Mouse (Mus musculus): ENCODE results near the gene Kcnj8. TPM values are rescaled to one million over a fixed set of nuclear protein-coding genes. Genes with fewer than 3 reads are reported as not detected.
A peak's percentile ranks its signal among the peaks of the same experiment; 100 is the strongest.

Kcnj8 gene
- polyA plus RNA-seq, 1 experiment from 2014 or later = 3.4 TPM

DNA sequence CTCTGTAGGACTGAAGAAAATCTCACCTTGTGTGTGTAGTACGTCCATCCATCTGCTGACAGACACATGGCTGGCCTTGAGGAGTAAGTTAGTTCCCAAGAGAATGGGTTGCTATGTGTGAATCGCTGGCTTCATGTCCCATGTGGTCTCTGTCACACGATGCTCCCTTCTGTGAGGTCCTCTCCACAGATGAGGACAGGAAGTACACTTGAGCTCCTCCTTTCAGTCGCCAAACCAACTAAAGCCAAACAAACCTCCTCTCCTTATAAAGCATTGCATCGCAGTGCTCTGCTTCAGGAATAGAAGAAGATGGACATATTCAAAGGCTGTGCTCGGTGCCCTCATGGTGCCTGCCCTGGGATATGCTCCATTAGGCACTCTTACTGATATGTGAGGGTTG lies 6.4 kb upstream of the Kcnj8 start:
- Histone ChIP-seq H3K27ac (ENCODE audit: low read depth, low read length) (no peak overlapping the region), H3K4me3 (ENCODE audit: low read depth, low read length) (no peak overlapping the region), H3K9ac (ENCODE audit: low read length) (no peak overlapping the region), H3K27me3 (ENCODE audit: control insufficient read depth, insufficient read depth, low read length) (no peaks in the 10 kb centered on the region), H3K9me3 (ENCODE audit: control insufficient read depth, low read length) (no peaks in the 10 kb centered on the region), H3K4me2 (ENCODE audit: low read depth) (no peak overlapping the region), H3K36me3 (ENCODE audit: control insufficient read depth, insufficient read depth, low read length) (no peaks in the 10 kb centered on the region), H3K4me1 (ENCODE audit: control insufficient read depth, insufficient read depth, low read length) (no peaks in the 10 kb centered on the region)
- 83% methylated on average over 6 of the region's 6 CpGs for WGBS
- ATAC-seq (ENCODE audit: insufficient read depth, low FRiP score, low TSS enrichment) (no peak), DNase-seq (ENCODE audit: low spot score) (no peak)

DNA sequence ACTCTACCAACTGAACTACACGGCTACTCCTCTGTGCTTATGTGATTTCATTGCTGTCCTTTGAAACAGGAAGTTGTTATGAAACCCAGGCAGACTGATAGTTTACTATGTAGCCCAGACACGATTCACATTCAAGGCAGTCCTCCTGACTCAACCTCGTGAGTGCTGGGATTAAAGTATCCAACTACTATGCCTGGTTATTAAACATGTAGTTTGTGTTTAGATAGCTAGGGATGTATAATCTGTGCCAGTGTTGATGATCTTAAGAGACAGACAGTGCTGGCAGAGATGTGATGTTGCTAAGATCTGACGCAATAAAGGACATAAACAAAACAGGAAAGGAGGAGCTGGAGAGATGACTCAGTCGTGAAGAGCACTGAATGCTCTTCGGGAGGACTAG lies 1.5 kb upstream of the Kcnj8 start:
- Histone ChIP-seq H3K4me1 (ENCODE audit: control insufficient read depth, insufficient read depth, low read length) (peaks cover 3% of the 10 kb centered on the region; the same call in 1 of the 2 replicates), H3K9ac (ENCODE audit: low read length) (no peak overlapping the region), H3K9me3 (ENCODE audit: control insufficient read depth, low read length) (no peaks in the 10 kb centered on the region), H3K36me3 (ENCODE audit: control insufficient read depth, insufficient read depth, low read length) (no peaks in the 10 kb centered on the region), H3K4me2 (ENCODE audit: low read depth) (no peak overlapping the region), H3K4me3 (ENCODE audit: low read depth, low read length) (no peak overlapping the region), H3K27me3 (ENCODE audit: control insufficient read depth, insufficient read depth, low read length) (peaks cover 31% of the 10 kb centered on the region), H3K27ac (ENCODE audit: low read depth, low read length) (no peak overlapping the region)
- ATAC-seq (ENCODE audit: insufficient read depth, low FRiP score, low TSS enrichment) (no peak), DNase-seq (ENCODE audit: low spot score) (no peak)
- WGBS = 68% methylated on average over 6 of the region's 6 CpGs

DNA sequence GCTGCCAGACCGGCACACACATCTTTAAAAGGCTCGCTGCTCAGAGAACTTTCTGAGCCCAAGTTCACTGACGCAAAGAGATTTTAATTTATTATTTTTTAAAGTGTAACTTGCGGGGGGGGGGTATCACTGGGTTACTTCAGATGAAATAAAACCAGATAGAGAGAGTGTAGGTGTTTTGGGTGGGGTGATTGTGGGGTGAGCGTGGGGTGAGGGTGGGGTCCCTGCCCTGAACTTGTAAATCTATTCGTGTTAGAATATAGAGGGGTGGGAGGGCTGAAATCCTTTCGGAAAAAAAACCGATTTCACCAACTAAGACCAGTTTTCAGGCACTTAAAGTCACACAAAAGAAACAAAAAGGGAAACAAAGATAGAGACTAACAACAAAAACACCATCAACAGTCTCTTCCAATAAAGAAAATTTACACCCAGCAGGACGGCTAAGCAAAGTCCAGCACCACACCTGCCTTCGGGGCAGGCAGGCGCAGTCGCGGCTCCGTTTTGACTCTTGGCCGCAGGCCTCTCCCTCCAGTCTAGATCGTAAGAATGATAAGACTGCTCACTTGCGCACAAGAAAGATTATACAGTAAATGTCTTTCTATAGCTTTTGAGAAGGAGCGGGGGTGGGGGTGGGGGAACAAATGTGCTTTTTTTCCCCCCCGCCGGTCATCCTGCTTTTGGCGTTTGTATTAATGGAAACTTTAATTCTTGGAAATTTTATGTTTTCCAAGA lies 381 bp upstream of the Kcnj8 start:
- H3K36me3 ChIP-seq (ENCODE audit: control insufficient read depth, insufficient read depth, low read length) = no peaks in the 10 kb centered on the region
- WGBS = 4% methylated on average over 21 of the region's 21 CpGs
- no peaks in the 10 kb centered on the region for H3K9me3 ChIP-seq (ENCODE audit: control insufficient read depth, low read length)
- 0 out of 2 replicates have a peak, but pooled peaks have one; percentile 29 for ATAC-seq (ENCODE audit: insufficient read depth, low FRiP score, low TSS enrichment)
- H3K9ac ChIP-seq (ENCODE audit: low read length) = peak overlapping the region; percentile 18; the same call in 1 of the 2 replicates
- peaks cover 31% of the 10 kb centered on the region for H3K27me3 ChIP-seq (ENCODE audit: control insufficient read depth, insufficient read depth, low read length)
- peak overlapping the region; percentile 94 for H3K4me2 ChIP-seq (ENCODE audit: low read depth)
- H3K4me1 ChIP-seq (ENCODE audit: control insufficient read depth, insufficient read depth, low read length) = peaks cover 3% of the 10 kb centered on the region; the same call in 1 of the 2 replicates
- peak; percentile 20 for DNase-seq (ENCODE audit: low spot score)
- peak overlapping the region; percentile 43 for H3K4me3 ChIP-seq (ENCODE audit: low read depth, low read length)
- H3K27ac ChIP-seq (ENCODE audit: low read depth, low read length) = no peak overlapping the region

DNA sequence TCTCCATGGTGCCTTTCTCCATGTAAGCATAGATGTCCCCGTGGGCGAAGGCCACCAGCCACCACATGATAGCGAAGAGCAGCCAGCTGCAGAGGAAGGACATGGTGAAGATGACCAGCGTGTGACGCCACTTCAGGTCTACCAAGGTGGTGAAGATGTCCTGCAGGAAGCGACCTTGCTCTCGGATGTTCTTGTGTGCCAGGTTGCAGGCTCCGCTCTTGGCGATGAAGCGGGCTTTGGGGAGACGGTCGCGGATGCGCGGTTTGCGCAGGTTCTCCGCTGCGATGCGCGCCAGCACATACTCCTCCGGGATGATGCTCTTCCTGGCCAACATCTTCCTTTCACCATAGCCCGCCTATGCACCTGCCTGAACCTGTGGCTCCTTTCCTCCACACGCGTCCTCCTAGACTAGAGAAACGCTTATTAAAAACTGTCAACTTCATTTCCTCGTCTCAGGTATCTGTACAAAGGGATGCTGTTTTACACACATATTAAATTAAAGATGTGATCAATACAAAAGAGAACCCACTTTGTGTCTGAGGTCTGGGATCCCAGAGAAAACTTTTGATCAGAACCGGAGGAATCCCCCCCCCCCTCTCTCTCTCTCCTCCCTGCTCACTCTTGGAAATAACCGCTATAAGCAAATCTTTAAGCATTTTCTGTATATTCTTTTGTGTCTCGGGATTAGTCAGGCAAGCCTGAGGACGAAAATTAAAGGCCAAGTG lies 1.2 kb downstream of the Kcnj8 start:
- Histone ChIP-seq H3K27ac (ENCODE audit: low read depth, low read length) (no peak overlapping the region), H3K27me3 (ENCODE audit: control insufficient read depth, insufficient read depth, low read length) (peaks cover 31% of the 10 kb centered on the region), H3K9me3 (ENCODE audit: control insufficient read depth, low read length) (no peaks in the 10 kb centered on the region), H3K4me1 (ENCODE audit: control insufficient read depth, insufficient read depth, low read length) (peaks cover 3% of the 10 kb centered on the region; the same call in 1 of the 2 replicates), H3K4me3 (ENCODE audit: low read depth, low read length) (peak overlapping the region; percentile 1; the same call in 1 of the 2 replicates), H3K4me2 (ENCODE audit: low read depth) (peak overlapping the region; percentile 22), H3K36me3 (ENCODE audit: control insufficient read depth, insufficient read depth, low read length) (no peaks in the 10 kb centered on the region), H3K9ac (ENCODE audit: low read length) (no peak overlapping the region)
- DNase-seq (ENCODE audit: low spot score) = peak; percentile 52
- WGBS = 9% methylated on average over 30 of the region's 30 CpGs
- no peak for ATAC-seq (ENCODE audit: insufficient read depth, low FRiP score, low TSS enrichment)

DNA sequence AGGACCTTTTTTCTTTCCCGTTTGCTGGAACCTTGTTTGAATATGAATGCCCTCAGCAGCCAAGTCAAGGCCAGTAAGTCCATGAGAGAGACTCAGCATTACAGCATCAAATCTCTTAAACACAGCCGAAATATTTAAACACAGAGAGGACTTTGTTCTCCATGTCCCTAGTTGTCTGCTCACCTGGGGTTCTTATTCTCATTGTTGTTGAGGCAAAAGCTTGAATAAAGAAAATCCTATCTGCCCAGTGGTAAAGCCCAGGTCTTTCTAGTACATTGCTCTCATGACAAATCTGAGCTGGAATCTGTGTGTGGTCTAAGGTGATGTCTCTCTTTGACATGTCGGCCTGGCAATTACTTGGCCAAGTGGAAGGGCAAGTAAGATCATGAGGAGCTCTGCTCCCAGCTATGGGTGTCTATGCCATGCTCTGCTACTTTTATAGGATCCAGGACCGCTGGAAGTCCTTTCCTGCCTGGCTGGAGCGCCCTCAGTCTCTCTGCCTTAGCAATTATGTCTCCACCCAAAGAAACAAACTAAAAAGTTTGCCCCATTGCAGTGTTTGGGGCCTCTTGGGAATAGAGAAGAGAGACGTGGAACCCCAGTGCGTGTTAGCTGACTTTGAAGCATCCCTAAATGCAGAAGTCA lies 2.6 kb downstream of the Kcnj8 start:
- H3K36me3 ChIP-seq (ENCODE audit: control insufficient read depth, insufficient read depth, low read length) = no peaks in the 10 kb centered on the region
- H3K9me3 ChIP-seq (ENCODE audit: control insufficient read depth, low read length) = no peaks in the 10 kb centered on the region
- H3K4me2 ChIP-seq (ENCODE audit: low read depth) = no peak overlapping the region
- peaks cover 31% of the 10 kb centered on the region for H3K27me3 ChIP-seq (ENCODE audit: control insufficient read depth, insufficient read depth, low read length)
- H3K4me1 ChIP-seq (ENCODE audit: control insufficient read depth, insufficient read depth, low read length) = peaks cover 3% of the 10 kb centered on the region; the same call in 1 of the 2 replicates
- no peak overlapping the region for H3K27ac ChIP-seq (ENCODE audit: low read depth, low read length)
- 48% methylated on average over 7 of the region's 7 CpGs for WGBS
- H3K9ac ChIP-seq (ENCODE audit: low read length) = no peak overlapping the region
- ATAC-seq (ENCODE audit: insufficient read depth, low FRiP score, low TSS enrichment) (no peak), DNase-seq (ENCODE audit: low spot score) (no peak)
- no peak overlapping the region for H3K4me3 ChIP-seq (ENCODE audit: low read depth, low read length)

DNA sequence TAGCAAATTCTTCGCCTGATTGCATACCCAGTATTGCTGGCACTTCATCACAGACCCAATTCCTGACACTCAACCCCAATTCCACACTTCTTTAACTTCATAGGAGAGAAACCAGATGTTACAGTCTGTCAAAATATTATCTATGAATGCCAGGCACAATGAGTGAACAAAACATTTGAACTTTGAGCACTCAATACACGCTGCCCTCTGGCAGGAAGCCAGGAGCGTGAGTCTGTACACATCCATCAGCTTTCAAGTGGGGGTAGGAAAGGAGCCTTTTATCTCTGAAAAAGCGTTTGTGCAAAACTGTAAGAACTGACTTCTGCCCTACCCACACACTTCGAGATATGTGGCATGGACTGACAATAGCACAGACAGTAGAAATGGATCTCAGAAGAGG lies 4.0 kb downstream of the Kcnj8 start:
- 57% methylated on average over 5 of the region's 5 CpGs for WGBS
- ATAC-seq (ENCODE audit: insufficient read depth, low FRiP score, low TSS enrichment) = no peak
- no peak overlapping the region for H3K9ac ChIP-seq (ENCODE audit: low read length)
- no peak overlapping the region for H3K4me3 ChIP-seq (ENCODE audit: low read depth, low read length)
- H3K27me3 ChIP-seq (ENCODE audit: control insufficient read depth, insufficient read depth, low read length) = peaks cover 30% of the 10 kb centered on the region
- no peaks in the 10 kb centered on the region for H3K9me3 ChIP-seq (ENCODE audit: control insufficient read depth, low read length)
- H3K4me2 ChIP-seq (ENCODE audit: low read depth) = no peak overlapping the region
- H3K4me1 ChIP-seq (ENCODE audit: control insufficient read depth, insufficient read depth, low read length) = peaks cover 3% of the 10 kb centered on the region; the same call in 1 of the 2 replicates
- no peak overlapping the region for H3K27ac ChIP-seq (ENCODE audit: low read depth, low read length)
- peak; percentile 30 for DNase-seq (ENCODE audit: low spot score)
- no peaks in the 10 kb centered on the region for H3K36me3 ChIP-seq (ENCODE audit: control insufficient read depth, insufficient read depth, low read length)

DNA sequence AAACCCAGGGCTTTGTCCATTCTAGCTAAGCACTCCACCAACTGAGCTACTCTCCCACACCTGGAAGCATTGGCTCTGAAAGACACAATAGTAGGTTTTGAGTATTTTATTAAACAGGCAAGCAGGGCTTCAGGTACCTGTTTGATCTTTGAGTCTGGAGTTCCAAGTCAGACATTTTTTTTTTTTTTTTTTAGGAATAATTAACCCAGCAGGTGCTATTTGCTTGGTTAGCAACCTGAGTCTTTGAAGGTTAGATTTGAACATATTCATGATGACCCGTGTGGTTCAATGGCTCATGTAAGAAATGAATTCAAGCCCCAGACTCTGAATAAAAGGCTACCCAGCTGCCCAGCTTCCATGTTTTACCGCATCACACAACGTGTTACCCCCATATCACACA lies 6.7 kb downstream of the Kcnj8 start:
- Histone ChIP-seq H3K4me1 (ENCODE audit: control insufficient read depth, insufficient read depth, low read length) (no peaks in the 10 kb centered on the region), H3K36me3 (ENCODE audit: control insufficient read depth, insufficient read depth, low read length) (no peaks in the 10 kb centered on the region), H3K9me3 (ENCODE audit: control insufficient read depth, low read length) (no peaks in the 10 kb centered on the region), H3K27me3 (ENCODE audit: control insufficient read depth, insufficient read depth, low read length) (peaks cover 9% of the 10 kb centered on the region), H3K9ac (ENCODE audit: low read length) (no peak overlapping the region), H3K4me3 (ENCODE audit: low read depth, low read length) (no peak overlapping the region), H3K27ac (ENCODE audit: low read depth, low read length) (no peak overlapping the region), H3K4me2 (ENCODE audit: low read depth) (no peak overlapping the region)
- 96% methylated on average over 3 of the region's 3 CpGs for WGBS
- DNase-seq (ENCODE audit: low spot score) (no peak), ATAC-seq (ENCODE audit: insufficient read depth, low FRiP score, low TSS enrichment) (no peak)

DNA sequence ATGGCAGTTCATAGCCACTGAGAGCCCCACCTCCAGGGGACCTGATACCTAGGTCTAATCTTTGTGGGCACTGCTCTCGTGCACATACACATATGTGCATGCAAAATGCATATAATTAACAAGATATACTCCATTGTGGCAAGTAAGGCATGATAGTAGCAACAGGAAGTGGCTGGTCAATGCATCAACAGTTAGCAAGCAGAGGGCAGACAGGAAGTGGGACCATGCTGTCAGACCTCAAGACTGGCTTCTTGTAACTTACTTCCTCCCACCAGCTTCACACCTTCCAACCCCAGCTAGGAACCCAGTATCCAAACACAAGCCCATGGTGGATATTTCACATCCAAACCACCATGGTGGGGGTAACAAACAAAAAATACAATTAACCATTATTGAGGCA lies 10.3 kb downstream of the Kcnj8 start:
- Histone ChIP-seq H3K27me3 (ENCODE audit: control insufficient read depth, insufficient read depth, low read length) (no peaks in the 10 kb centered on the region), H3K9me3 (ENCODE audit: control insufficient read depth, low read length) (no peaks in the 10 kb centered on the region), H3K9ac (ENCODE audit: low read length) (no peak overlapping the region), H3K36me3 (ENCODE audit: control insufficient read depth, insufficient read depth, low read length) (no peaks in the 10 kb centered on the region), H3K4me3 (ENCODE audit: low read depth, low read length) (no peak overlapping the region), H3K4me1 (ENCODE audit: control insufficient read depth, insufficient read depth, low read length) (no peaks in the 10 kb centered on the region), H3K27ac (ENCODE audit: low read depth, low read length) (no peak overlapping the region), H3K4me2 (ENCODE audit: low read depth) (no peak overlapping the region)
- no peak for DNase-seq (ENCODE audit: low spot score)
- 81% methylated on average over 1 of the region's 1 CpGs for WGBS
- ATAC-seq (ENCODE audit: insufficient read depth, low FRiP score, low TSS enrichment) = no peak

All from neural tube, embryonic 11.5 days (tissue).